Mouse (Mus musculus): Measurements from ENCODE around the gene Lrp6.
A peak's percentile ranks its signal among the peaks of the same experiment; 100 is the strongest.

Lrp6 gene

DNA sequence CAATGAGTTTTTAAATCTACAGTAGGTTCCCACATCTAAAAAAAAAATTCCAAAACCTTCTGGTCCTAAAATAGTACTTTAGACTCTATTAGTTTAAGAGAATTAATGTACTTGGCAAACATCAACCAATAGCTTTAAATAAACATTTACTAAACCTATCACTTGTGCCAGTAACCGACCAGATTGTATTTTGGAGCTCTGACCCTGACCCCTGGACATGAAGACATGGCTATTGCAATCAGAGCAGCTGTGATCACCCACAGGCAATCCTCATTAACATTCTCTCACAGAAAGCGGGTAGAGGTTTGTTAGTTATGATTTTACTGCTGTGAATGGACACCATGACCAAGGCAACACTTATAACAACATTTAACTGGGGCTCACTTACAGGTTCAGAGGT, 67.7 kb downstream of the Lrp6 start:
- TF ChIP-seq GATA4 (IDR thresholded peaks at IDR 0.05; ENCODE audit: insufficient replicate concordance, low read length): no peak

DNA sequence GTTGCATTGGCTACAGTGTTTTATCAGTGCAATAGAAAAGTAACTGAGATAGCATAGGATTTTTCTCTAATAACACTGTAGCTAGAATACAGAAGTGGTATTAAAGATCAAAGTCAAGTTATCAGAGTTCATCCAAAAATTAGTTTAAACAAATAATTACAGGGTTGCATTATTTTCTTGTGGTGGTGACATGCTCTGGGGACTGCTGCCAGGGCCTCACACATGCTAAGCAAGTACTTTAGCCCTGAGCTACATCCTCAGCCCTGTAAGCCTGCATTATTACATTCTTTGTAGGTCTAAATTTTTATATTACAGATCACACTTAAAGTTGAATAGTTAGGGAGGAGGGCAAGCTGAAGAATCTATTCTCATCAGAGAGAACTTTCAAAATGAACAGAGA, 68.2 kb downstream of the Lrp6 start:
- TF ChIP-seq GATA4 (IDR thresholded peaks at IDR 0.05; ENCODE audit: insufficient replicate concordance, low read length): no peak

DNA sequence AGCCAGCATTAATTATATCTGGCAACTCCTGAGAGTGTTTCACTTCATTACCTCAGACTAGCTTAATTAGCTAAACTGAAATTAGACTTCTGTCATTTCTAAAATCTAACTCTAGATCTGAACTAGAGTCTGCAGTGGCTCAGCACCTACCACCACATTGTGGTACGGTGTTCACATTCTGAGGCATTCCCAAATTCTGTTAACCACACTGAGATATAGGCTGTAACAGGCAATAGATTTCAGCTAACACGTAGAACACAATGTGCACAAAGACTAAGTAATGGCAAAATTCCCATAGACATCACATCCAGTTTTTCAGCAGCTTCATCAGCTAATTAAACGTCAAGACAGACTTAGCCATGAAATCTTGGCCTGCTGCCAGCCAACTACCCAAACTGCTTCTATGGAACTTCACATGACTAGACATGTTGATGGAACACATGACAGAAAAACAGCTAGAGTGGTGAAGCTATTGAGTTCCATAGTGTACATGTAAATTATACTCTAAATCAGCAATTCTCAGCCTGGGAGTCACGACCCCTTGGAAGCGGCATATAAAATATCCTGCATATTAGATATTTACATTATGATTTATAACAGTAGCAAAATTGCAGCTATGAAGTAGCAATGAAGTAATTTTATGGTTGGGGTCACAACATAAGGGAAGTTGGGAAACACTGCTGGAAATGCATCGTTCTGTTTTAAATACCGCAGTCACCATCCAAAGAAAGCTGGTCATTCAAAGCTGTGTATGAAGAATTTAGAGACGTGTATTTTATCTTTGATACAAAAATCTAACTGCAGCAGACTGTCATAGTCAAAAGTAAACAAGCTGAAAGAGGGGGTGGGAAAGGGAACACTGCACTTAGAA, 71.7 kb downstream of the Lrp6 start:
- no peak for TF ChIP-seq GATA4 (IDR thresholded peaks at IDR 0.05; ENCODE audit: insufficient replicate concordance, low read length)

DNA sequence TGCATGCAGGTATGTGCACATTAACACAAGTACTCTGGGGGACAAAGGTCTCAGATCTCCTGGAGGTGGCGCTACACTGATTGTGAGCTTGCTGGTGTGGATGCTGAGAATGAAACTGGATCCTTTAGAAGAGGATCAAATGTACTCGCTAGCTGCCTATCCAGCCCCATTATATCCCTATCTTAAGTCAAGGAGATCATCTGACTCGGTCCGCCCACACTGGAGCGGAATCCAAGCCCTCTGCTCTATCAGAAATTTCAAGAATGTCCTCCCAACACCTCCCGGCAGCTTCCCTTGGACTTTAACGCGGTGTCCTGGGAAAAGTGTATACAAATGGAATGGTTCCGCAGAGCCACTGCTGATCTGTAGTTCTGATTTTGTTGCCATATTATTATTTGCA, 77.1 kb downstream of the Lrp6 start:
- TF ChIP-seq GATA4 (IDR thresholded peaks at IDR 0.05; ENCODE audit: insufficient replicate concordance, low read length): no peak

DNA sequence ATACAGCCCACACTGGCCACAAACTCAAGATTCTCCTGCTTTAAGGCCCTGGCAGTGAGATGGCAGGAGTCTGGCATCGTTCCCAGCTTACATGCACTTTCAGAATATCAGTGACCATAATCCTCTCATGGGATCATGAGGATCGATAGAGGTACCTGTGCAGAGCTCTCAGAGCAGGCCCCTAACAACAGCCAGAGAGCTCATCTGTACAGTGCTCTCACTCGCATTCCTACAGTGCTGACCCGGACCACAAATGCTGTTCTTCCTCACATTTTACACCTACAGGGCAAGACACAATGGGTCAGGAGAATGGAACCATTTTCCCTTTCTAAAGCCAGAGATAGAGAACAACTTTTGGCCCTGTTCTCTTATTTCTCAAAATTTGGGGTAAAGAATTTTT, 77.6 kb downstream of the Lrp6 start:
- no peak for TF ChIP-seq GATA4 (IDR thresholded peaks at IDR 0.05; ENCODE audit: insufficient replicate concordance, low read length)

DNA sequence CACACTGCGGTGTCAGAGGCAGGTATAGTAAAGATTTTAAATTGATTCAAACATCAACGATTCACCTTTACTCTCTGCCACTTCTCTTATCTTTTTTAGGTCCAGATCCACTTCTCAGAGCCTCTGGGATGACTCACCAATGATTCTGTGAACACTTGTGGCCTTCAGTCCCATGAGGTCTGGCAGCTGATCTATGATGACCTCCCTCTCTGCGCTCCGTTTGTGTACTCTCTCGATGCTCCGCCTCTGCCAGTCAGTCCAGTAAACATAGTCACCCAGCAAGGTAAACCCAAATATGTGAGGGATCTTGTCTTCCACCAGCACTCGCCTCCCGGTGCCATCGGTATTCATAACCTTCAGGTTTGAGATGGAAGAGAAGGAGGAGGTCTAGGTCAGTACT, 80.4 kb downstream of the Lrp6 start:
- TF ChIP-seq GATA4 (IDR thresholded peaks at IDR 0.05; ENCODE audit: insufficient replicate concordance, low read length): peak; percentile 19; the same call in 1 of the 2 replicates

DNA sequence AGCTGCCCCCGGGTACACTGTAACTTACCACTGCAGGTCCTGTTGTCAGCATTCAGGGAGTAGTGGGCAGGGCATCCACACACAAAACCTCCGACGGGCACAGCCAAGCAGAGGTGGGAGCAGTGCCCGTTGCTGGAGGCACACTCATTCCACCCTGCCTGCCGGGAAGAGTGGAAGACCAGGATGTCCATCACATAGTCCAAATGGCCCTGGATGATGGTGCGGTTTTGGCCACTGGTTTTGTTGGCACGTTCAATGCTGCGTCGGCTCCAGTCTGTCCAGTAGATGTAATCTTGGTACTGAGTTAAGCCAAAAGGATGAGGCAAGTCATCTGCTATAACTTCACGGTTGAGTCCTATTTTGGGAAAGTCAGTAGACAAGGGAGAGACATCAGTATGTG, 87.3 kb downstream of the Lrp6 start:
- TF ChIP-seq GATA4 (IDR thresholded peaks at IDR 0.05; ENCODE audit: insufficient replicate concordance, low read length): no peak

DNA sequence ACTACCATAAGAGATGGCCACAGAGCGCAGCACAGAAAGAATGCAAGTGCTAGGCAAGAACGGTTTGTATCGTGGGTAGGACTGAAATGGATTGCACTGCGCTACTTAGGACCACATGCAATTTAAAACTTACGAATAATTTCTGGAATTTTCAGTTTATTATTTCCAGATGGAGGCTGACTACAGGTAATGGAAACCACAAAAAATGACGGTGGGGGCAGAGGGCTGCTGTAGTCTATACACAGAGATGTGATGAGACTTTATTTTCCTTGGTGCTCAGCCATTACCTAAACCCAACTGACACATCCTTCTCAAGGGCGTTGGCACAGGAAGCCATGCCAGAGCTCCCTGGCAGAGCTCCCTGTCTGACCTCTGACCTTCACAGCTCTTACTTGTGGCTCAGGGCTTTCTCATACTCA, 93.6 kb downstream of the Lrp6 start:
- TF ChIP-seq GATA4 (IDR thresholded peaks at IDR 0.05; ENCODE audit: insufficient replicate concordance, low read length): no peak

DNA sequence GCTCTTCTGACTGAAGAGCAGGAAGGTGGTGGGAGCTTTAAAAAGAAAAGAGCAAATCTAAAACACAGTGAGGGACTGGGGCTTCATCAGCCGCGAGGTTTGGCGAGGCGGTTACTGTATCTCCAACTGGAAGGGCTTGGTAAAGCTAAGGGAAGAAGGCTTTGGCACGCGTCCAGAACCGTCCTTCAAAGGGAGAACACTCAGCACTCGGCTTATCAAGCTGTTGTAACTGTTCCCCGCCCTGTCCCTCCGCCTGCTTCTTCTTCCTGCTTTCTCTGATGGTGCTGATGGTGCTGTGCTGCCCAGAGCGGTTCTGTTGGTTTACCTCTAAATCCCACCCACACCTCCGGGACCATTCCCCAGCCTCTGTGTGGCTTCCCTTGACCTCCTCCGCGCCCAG, 95.9 kb downstream of the Lrp6 start:
- TF ChIP-seq GATA4 (IDR thresholded peaks at IDR 0.05; ENCODE audit: insufficient replicate concordance, low read length): peak; percentile 92

DNA sequence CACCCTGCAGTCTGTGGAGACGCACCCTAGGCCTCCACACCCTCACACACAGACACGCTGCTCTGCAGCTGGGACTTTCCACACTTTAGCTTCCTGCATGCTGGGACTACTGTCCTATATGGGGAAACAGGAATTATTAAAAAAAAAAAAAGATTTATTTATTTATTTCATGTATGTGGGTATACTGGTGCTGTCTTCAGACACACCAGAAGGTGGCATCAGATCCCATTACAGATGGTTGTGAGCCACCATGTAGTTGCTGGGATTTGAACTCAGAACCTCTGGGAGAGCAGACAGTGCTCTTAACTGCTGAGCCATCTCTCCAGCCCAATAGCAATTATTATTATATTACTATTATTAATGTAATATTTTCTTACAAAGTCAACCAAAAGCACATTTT, 97.5 kb downstream of the Lrp6 start:
- TF ChIP-seq GATA4 (IDR thresholded peaks at IDR 0.05; ENCODE audit: insufficient replicate concordance, low read length): no peak

DNA sequence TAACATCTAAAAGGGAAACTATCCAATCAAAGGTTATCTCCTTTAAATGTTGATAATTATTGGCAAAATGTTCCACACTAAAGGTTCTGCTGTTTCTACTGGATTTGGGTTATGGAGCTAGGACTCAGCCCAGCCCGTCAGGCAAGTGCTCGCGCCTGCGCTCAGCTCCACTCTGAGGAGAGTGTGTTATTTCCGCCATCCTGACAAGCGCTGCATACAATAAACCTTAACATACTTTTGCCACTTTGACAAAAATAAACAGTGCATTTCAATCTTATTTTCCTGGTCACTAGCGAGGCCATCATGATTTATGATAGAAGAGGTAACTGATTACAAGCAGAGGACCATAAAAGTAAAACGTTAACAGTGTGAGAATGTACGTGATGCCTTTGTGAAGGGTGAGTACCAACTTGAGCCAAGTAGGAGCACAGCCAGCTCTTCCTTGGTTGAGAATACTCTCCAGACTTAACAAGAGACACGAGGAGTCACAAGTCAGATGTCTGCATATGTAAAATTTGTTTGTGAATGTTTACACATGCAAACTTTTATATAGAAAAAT, 100.0 kb downstream of the Lrp6 start:
- TF ChIP-seq GATA4 (IDR thresholded peaks at IDR 0.05; ENCODE audit: insufficient replicate concordance, low read length): no peak

DNA sequence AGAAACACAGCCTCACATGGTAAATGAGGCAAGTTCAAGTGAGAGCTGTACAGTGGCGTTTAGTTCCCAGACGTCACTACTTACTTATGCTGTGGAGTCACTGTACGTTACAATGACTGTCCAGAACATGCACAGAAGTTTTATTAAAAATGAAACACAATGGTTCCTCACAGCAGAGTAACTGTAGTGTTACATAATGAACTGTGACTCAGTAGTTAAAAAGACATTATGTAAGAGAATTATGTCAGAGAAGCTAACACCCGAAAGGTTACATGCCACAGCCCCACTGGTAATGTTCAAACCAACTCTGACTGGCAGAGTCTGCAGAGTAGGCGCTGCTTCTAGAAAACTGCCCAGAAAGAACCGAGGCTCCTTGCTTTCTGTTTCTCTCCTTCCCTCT, 105.6 kb downstream of the Lrp6 start:
- TF ChIP-seq GATA4 (IDR thresholded peaks at IDR 0.05; ENCODE audit: insufficient replicate concordance, low read length): no peak

DNA sequence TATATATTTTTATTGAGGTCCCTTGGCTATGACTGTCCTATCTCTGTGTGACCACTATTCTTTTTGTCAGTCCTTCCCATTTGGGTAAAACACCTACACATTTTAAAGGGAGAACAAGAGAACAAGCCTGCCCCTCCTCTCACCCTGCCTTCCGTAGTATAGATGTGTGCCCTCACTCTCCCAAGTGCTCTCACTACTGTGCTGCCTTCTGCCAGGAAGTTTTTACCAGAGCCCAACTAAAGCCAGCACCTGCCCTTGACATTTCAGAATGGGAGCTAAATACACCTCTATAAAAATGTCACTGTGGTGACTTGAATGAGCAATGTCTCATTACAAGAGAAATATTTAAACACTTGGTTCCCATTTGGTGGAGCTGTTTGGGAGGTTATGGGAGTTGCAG, 108.4 kb downstream of the Lrp6 start:
- TF ChIP-seq GATA4 (IDR thresholded peaks at IDR 0.05; ENCODE audit: insufficient replicate concordance, low read length): no peak

DNA sequence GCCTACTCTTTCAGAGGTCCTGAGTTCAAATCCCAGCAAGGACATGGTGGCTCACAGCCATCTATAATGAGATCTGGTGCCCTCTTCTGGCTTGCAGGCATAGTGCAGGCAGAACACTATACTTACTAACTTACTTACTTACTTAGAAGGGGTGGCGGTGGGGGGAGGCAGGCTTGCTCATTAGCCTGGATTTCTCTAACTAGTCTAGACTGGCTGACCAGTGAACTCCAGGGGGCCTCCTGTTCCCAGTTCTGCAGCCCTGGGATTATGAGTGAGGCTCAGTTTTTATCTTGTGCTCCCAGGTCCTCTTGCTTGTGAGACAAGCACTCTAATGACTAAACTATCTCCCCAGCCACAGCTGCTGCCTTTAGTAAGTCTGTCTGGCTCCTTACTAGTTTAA, 112.7 kb downstream of the Lrp6 start:
- TF ChIP-seq GATA4 (IDR thresholded peaks at IDR 0.05; ENCODE audit: insufficient replicate concordance, low read length): no peak

DNA sequence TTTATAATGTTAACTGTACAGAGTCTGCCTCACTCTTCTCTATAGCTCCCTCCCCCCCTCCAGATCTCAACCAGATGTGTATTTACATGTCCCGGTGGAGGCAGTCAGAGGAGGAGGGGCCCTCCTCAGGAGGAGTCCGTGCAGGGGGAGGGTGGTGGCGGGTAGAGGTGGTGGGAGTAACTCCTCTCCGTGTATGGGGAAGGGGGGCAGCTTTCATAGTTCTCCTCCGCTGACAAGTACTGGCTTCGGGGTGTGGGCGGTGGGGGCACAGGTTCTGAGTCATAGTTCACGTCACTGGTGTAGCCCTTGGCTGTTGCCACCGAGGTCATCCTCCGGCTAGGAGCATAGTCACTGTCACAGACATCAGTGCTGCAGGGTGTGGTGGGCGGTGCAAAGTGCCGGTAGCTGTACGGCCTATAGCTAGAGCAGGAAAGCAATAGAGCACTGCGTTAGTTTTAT, 116.1 kb downstream of the Lrp6 start:
- TF ChIP-seq GATA4 (IDR thresholded peaks at IDR 0.05; ENCODE audit: insufficient replicate concordance, low read length): no peak

DNA sequence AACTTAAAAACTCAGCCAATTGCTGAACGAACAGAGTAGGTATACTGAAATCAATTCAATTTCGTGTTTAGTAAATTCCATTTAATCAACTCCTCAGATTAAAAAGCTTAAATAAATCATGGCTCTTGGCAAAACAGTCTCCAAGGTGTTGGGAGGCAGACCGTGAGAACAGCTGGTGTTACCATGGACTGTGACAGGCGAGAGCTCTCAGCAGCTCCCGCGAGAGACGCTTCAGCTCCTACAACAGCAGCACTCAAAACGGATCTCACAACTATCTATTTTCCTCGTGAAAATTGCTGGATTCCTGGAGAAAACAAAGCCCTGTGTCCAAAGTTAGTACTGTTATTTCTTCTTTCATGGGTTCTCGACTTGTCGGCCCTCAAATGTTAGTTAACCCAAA, 116.8 kb downstream of the Lrp6 start:
- no peak for TF ChIP-seq GATA4 (IDR thresholded peaks at IDR 0.05; ENCODE audit: insufficient replicate concordance, low read length)

DNA sequence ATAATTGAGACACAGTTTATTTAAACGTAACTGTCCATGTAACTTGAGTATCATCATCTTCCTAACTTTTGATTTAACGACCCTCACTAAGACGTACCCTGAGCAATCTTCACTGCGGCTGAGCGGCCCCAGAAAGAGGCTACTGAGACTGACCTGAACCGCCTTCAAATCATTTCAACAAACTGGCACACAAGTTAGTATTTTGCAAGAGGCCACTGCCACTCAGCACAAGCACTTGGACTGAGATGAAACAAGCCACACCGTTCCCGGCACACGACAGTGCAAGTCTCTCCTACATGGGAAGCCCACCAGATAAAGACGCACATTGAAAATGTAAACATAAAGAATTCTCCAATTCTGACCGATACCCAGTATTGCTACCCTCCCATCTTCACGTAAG, 118.3 kb downstream of the Lrp6 start:
- TF ChIP-seq GATA4 (IDR thresholded peaks at IDR 0.05; ENCODE audit: insufficient replicate concordance, low read length): no peak
